Mouse (Mus musculus): ENCODE measurements at regions not wholly inside any gene's neighbourhood (a gene's known extent, or its start where the extent isn't known, plus 50 kb on each side); places are given as distances from the start of the nearest gene placed in this dataset.

DNA sequence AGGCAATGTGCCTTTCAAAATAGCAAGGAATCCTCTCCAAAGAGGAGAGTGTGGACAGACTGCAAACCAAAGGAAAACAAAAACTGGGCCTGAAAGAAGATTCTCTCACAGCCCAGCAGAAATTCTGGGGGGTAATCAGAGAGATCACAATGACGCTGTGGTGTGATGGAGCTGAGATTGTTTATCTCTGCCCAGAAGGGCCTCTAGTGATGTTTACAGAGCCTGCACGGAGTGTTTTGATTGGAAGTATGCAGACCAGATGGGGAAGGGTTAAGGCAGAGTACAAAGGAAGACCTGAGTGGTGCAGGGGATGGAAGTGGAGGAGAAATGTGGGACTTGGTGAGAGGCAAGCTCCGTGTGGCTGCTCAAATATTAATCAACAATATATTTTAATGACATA is 593.1 kb upstream of the Cdh11 start:
- H3K4me3 ChIP-seq = no peak overlapping the region
- H3K79me2 ChIP-seq (ENCODE audit: control insufficient read depth, insufficient read depth) = no peaks in the 10 kb centered on the region
- H3K4me2 ChIP-seq (ENCODE audit: low read depth) = no peak overlapping the region
- no peak overlapping the region for H3ac ChIP-seq (ENCODE audit: control insufficient read depth, insufficient read length)
- no peaks in the 10 kb centered on the region for H3K36me3 ChIP-seq (ENCODE audit: control insufficient read depth, insufficient read depth)
- no peaks in the 10 kb centered on the region for H3K27me3 ChIP-seq (ENCODE audit: control insufficient read depth, insufficient read depth, insufficient read length)
- TF ChIP-seq E2F4 (IDR thresholded peaks at IDR 0.05; ENCODE audit: insufficient read depth) = no peak
- TF ChIP-seq REST (IDR thresholded peaks at IDR 0.05; ENCODE audit: insufficient read depth, insufficient read length) = no peak
- TF ChIP-seq USF1 (IDR thresholded peaks at IDR 0.05; ENCODE audit: low read depth) = no peak
- no peak for TF ChIP-seq MYOG (IDR thresholded peaks at IDR 0.05; ENCODE audit: control insufficient read depth in 1 of 3, insufficient read depth in 1 of 3, insufficient read length in 2 of 3, low read depth in 2 of 3)
- no peak for TF ChIP-seq SRF (IDR thresholded peaks at IDR 0.05; ENCODE audit: control insufficient read depth, insufficient read length, low read depth)
- TF ChIP-seq MYOD1 (IDR thresholded peaks at IDR 0.05; ENCODE audit: control insufficient read depth in 1 of 3, insufficient read length in 2 of 3, low read depth in 2 of 3) = no peak
- no peak for TF ChIP-seq TCF12 (IDR thresholded peaks at IDR 0.05; ENCODE audit: insufficient read depth, poor library complexity, severe bottlenecking)
- no peak for TF ChIP-seq POLR2A (IDR thresholded peaks at IDR 0.05; ENCODE audit: insufficient read length, low read depth)
- TF ChIP-seq POLR2AphosphoS2 (IDR thresholded peaks at IDR 0.05; ENCODE audit: insufficient read length, low read depth) = no peak
- no peak for TF ChIP-seq CEBPB (IDR thresholded peaks at IDR 0.05; ENCODE audit: insufficient read depth, poor library complexity, severe bottlenecking)
- no peak for TF ChIP-seq TCF3 (IDR thresholded peaks at IDR 0.05; ENCODE audit: insufficient read length, low read depth)
- no peak for TF ChIP-seq MAX (IDR thresholded peaks at IDR 0.05; ENCODE audit: low read depth)

GRCm38 (mm10) chr8:103381575-103381974 is 596.1 kb upstream of the Cdh11 start:
- Histone ChIP-seq H3K27me3 (ENCODE audit: control insufficient read depth, insufficient read depth, insufficient read length) (no peaks in the 10 kb centered on the region), H3K4me2 (ENCODE audit: low read depth) (no peak overlapping the region), H3ac (ENCODE audit: control insufficient read depth, insufficient read length) (no peak overlapping the region), H3K79me2 (ENCODE audit: control insufficient read depth, insufficient read depth) (no peaks in the 10 kb centered on the region), H3K36me3 (ENCODE audit: control insufficient read depth, insufficient read depth) (no peaks in the 10 kb centered on the region), H3K4me3 (no peak overlapping the region)
- TF ChIP-seq USF1 (IDR thresholded peaks at IDR 0.05; ENCODE audit: low read depth) (no peak), POLR2AphosphoS2 (IDR thresholded peaks at IDR 0.05; ENCODE audit: insufficient read length, low read depth) (no peak), TCF3 (IDR thresholded peaks at IDR 0.05; ENCODE audit: insufficient read length, low read depth) (no peak)

- H3K4me3 ChIP-seq = no peak overlapping the region
- TF ChIP-seq POLR2A (IDR thresholded peaks at IDR 0.05; ENCODE audit: insufficient read length, low read depth) (no peak), MAX (IDR thresholded peaks at IDR 0.05; ENCODE audit: low read depth) (no peak), REST (IDR thresholded peaks at IDR 0.05; ENCODE audit: insufficient read depth, insufficient read length) (no peak), E2F4 (IDR thresholded peaks at IDR 0.05; ENCODE audit: insufficient read depth) (no peak), USF1 (IDR thresholded peaks at IDR 0.05; ENCODE audit: low read depth) (no peak), SRF (IDR thresholded peaks at IDR 0.05; ENCODE audit: control insufficient read depth, insufficient read length, low read depth) (no peak), CEBPB (IDR thresholded peaks at IDR 0.05; ENCODE audit: insufficient read depth, poor library complexity, severe bottlenecking) (no peak), POLR2AphosphoS2 (IDR thresholded peaks at IDR 0.05; ENCODE audit: insufficient read length, low read depth) (no peak), TCF12 (IDR thresholded peaks at IDR 0.05; ENCODE audit: insufficient read depth, poor library complexity, severe bottlenecking) (no peak), MYOD1 (IDR thresholded peaks at IDR 0.05; ENCODE audit: control insufficient read depth in 1 of 3, insufficient read length in 2 of 3, low read depth in 2 of 3) (no peak), TCF3 (IDR thresholded peaks at IDR 0.05; ENCODE audit: insufficient read length, low read depth) (no peak), MYOG (IDR thresholded peaks at IDR 0.05; ENCODE audit: control insufficient read depth in 1 of 3, insufficient read depth in 1 of 3, insufficient read length in 2 of 3, low read depth in 2 of 3) (no peak)
Observed at GRCm38 (mm10) chr8:103391359-103391758, 605.9 kb upstream of the Cdh11 start.

GRCm38 (mm10) chr8:103395316-103395715 is 609.9 kb upstream of the Cdh11 start:
- no peak overlapping the region for H3K4me2 ChIP-seq (ENCODE audit: low read depth)
- H3ac ChIP-seq (ENCODE audit: control insufficient read depth, insufficient read length) = no peak overlapping the region
- TF ChIP-seq E2F4 (IDR thresholded peaks at IDR 0.05; ENCODE audit: insufficient read depth) = no peak
- TF ChIP-seq POLR2A (IDR thresholded peaks at IDR 0.05; ENCODE audit: insufficient read length, low read depth) = no peak
- no peak for TF ChIP-seq MYOG (IDR thresholded peaks at IDR 0.05; ENCODE audit: control insufficient read depth in 1 of 3, insufficient read depth in 1 of 3, insufficient read length in 2 of 3, low read depth in 2 of 3)
- TF ChIP-seq MAX (IDR thresholded peaks at IDR 0.05; ENCODE audit: low read depth) = no peak
- TF ChIP-seq CEBPB (IDR thresholded peaks at IDR 0.05; ENCODE audit: insufficient read depth, poor library complexity, severe bottlenecking) = no peak
- no peak for TF ChIP-seq TCF12 (IDR thresholded peaks at IDR 0.05; ENCODE audit: insufficient read depth, poor library complexity, severe bottlenecking)
- TF ChIP-seq USF1 (IDR thresholded peaks at IDR 0.05; ENCODE audit: low read depth) = no peak

More at GRCm38 (mm10) chr8:103391359-103391758, 605.9 kb upstream of the Cdh11 start:
- Histone ChIP-seq H3K36me3 (ENCODE audit: control insufficient read depth, insufficient read depth) (no peaks in the 10 kb centered on the region), H3K79me2 (ENCODE audit: control insufficient read depth, insufficient read depth) (no peaks in the 10 kb centered on the region), H3K27me3 (ENCODE audit: control insufficient read depth, insufficient read depth, insufficient read length) (no peaks in the 10 kb centered on the region), H3ac (ENCODE audit: control insufficient read depth, insufficient read length) (no peak overlapping the region), H3K4me2 (ENCODE audit: low read depth) (no peak overlapping the region)

GRCm38 (mm10) chr8:103398179-103398578 is 612.7 kb upstream of the Cdh11 start:
- Histone ChIP-seq H3K27me3 (ENCODE audit: control insufficient read depth, insufficient read depth, insufficient read length) (no peaks in the 10 kb centered on the region), H3ac (ENCODE audit: control insufficient read depth, insufficient read length) (no peak overlapping the region), H3K4me2 (ENCODE audit: low read depth) (no peak overlapping the region), H3K79me2 (ENCODE audit: control insufficient read depth, insufficient read depth) (no peaks in the 10 kb centered on the region), H3K36me3 (ENCODE audit: control insufficient read depth, insufficient read depth) (no peaks in the 10 kb centered on the region), H3K4me3 (no peak overlapping the region)
- no peak for TF ChIP-seq SRF (IDR thresholded peaks at IDR 0.05; ENCODE audit: control insufficient read depth, insufficient read length, low read depth)
- TF ChIP-seq POLR2AphosphoS2 (IDR thresholded peaks at IDR 0.05; ENCODE audit: insufficient read length, low read depth) = no peak
- TF ChIP-seq CEBPB (IDR thresholded peaks at IDR 0.05; ENCODE audit: insufficient read depth, poor library complexity, severe bottlenecking) = no peak
- TF ChIP-seq POLR2A (IDR thresholded peaks at IDR 0.05; ENCODE audit: insufficient read length, low read depth) = no peak

More at GRCm38 (mm10) chr8:103395316-103395715, 609.9 kb upstream of the Cdh11 start:
- no peak overlapping the region for H3K4me3 ChIP-seq
- H3K27me3 ChIP-seq (ENCODE audit: control insufficient read depth, insufficient read depth, insufficient read length) = no peaks in the 10 kb centered on the region
- no peaks in the 10 kb centered on the region for H3K79me2 ChIP-seq (ENCODE audit: control insufficient read depth, insufficient read depth)
- H3K36me3 ChIP-seq (ENCODE audit: control insufficient read depth, insufficient read depth) = no peaks in the 10 kb centered on the region

All from myocyte (in vitro differentiated cells).